Mouse (Mus musculus): ENCODE data around the gene Arhgef17.

- TF ChIP-seq CTCF (IDR thresholded peaks at IDR 0.05; ENCODE audit: borderline replicate concordance, control insufficient read depth, extremely low read depth, insufficient read depth, low read length, poor library complexity) (no peak), POLR2A (IDR thresholded peaks at IDR 0.05; ENCODE audit: control insufficient read depth, extremely low read depth, insufficient read depth, low read length, poor library complexity) (no peak)
Observed at GRCm38 (mm10) chr7:100908061-100908460, 23.8 kb downstream of the Arhgef17 start.
